Mouse (Mus musculus): ENCODE measurements around the gene Rabgap1l. TPM values are rescaled to one million over a fixed set of nuclear protein-coding genes. Genes with fewer than 3 reads are reported as not detected.

Rabgap1l gene
- polyA plus RNA-seq (2015; fragmentation: Nextera tagmentation; extraction: Ambion mirVana) = 39.3 and 41.8 TPM in 2 replicates

GRCm38 (mm10) chr1:160792686-160793355, at the start of gene Rabgap1l:
TSS of gene Rabgap1l (minus strand) at chr1:160793211.
- WGBS = under 1% methylated on average over 42 of the region's 67 CpGs
- ATAC-seq = peak; percentile 97
- peak within 1 kb of the TSS; percentile 85 for H3K9ac ChIP-seq (ENCODE audit: low read depth, low read length)
- H3K4me3 ChIP-seq (ENCODE audit: low read depth, low read length) = peak within 1 kb of the TSS; percentile 56
- peak within 1 kb of the TSS; percentile 23; the same call in 1 of the 2 replicates for H3K27ac ChIP-seq (ENCODE audit: low read length)
- H3K4me2 ChIP-seq (ENCODE audit: low read length) = peak within 1 kb of the TSS; percentile 94
- H3K27me3 ChIP-seq (ENCODE audit: control insufficient read depth, insufficient read depth, low read depth, low read length) = no peaks in the 10 kb centered on the region
- peaks cover 10% of the 10 kb centered on the region for H3K4me1 ChIP-seq (ENCODE audit: control insufficient read depth, insufficient read depth, low read length)
- no peaks in the 10 kb centered on the region for H3K9me3 ChIP-seq (replicated peaks; ENCODE audit: control insufficient read depth, low read length, poor library complexity, severe bottlenecking)
- no peaks in the 10 kb centered on the region for H3K36me3 ChIP-seq (ENCODE audit: control insufficient read depth, insufficient read depth, low read length)

- Histone ChIP-seq H3K4me1 (ENCODE audit: control insufficient read depth, insufficient read depth, low read length) (no peaks in the 10 kb centered on the region), H3K9me3 (replicated peaks; ENCODE audit: control insufficient read depth, low read length, poor library complexity, severe bottlenecking) (no peaks in the 10 kb centered on the region), H3K27me3 (ENCODE audit: control insufficient read depth, insufficient read depth, low read depth, low read length) (no peaks in the 10 kb centered on the region), H3K4me3 (ENCODE audit: low read depth, low read length) (no peak overlapping the region), H3K27ac (ENCODE audit: low read length) (no peak overlapping the region), H3K36me3 (ENCODE audit: control insufficient read depth, insufficient read depth, low read length) (no peaks in the 10 kb centered on the region), H3K9ac (ENCODE audit: low read depth, low read length) (no peak overlapping the region), H3K4me2 (ENCODE audit: low read length) (no peak overlapping the region)
- WGBS = 88% methylated on average over 10 of the region's 10 CpGs
- ATAC-seq = no peak
Observed at GRCm38 (mm10) chr1:160842567-160842966, 49.6 kb upstream of the Rabgap1l start.

- no peaks in the 10 kb centered on the region for H3K4me1 ChIP-seq (ENCODE audit: control insufficient read depth, insufficient read depth, low read length)
- no peak overlapping the region for H3K27ac ChIP-seq (ENCODE audit: low read length)
- H3K9me3 ChIP-seq (replicated peaks; ENCODE audit: control insufficient read depth, low read length, poor library complexity, severe bottlenecking) = no peaks in the 10 kb centered on the region
- WGBS = 79% methylated on average over 5 of the region's 5 CpGs
- no peaks in the 10 kb centered on the region for H3K36me3 ChIP-seq (ENCODE audit: control insufficient read depth, insufficient read depth, low read length)
- H3K27me3 ChIP-seq (ENCODE audit: control insufficient read depth, insufficient read depth, low read depth, low read length) = no peaks in the 10 kb centered on the region
- no peak overlapping the region for H3K9ac ChIP-seq (ENCODE audit: low read depth, low read length)
- no peak for ATAC-seq
- no peak overlapping the region for H3K4me2 ChIP-seq (ENCODE audit: low read length)
- no peak overlapping the region for H3K4me3 ChIP-seq (ENCODE audit: low read depth, low read length)
Observed at GRCm38 (mm10) chr1:160840618-160841017, 47.6 kb upstream of the Rabgap1l start.

DNA sequence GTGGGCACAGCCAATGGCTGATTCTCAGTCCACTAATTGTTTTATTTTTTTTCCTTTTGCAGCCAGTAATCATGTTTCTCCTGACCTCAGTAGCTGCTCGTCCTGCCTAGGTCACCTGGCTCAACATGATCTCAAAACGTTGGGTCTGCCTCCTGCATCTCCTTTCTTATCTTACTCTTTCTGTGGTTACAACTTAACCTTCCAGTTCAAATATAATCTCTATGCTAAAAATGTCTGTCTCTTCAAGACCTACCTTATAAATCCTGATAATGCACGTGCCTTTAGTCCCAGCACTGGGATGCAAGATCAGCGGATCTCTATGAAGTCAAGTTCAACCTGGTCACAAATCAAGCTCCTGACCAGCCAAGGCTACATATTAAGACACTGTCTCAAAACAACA, 46.1 kb upstream of the Rabgap1l start:
- no peak for ATAC-seq
- H3K36me3 ChIP-seq (ENCODE audit: control insufficient read depth, insufficient read depth, low read length) = no peaks in the 10 kb centered on the region
- H3K9ac ChIP-seq (ENCODE audit: low read depth, low read length) = no peak overlapping the region
- no peak overlapping the region for H3K27ac ChIP-seq (ENCODE audit: low read length)
- H3K4me2 ChIP-seq (ENCODE audit: low read length) = no peak overlapping the region
- H3K27me3 ChIP-seq (ENCODE audit: control insufficient read depth, insufficient read depth, low read depth, low read length) = no peaks in the 10 kb centered on the region
- no peaks in the 10 kb centered on the region for H3K9me3 ChIP-seq (replicated peaks; ENCODE audit: control insufficient read depth, low read length, poor library complexity, severe bottlenecking)
- H3K4me3 ChIP-seq (ENCODE audit: low read depth, low read length) = no peak overlapping the region
- H3K4me1 ChIP-seq (ENCODE audit: control insufficient read depth, insufficient read depth, low read length) = no peaks in the 10 kb centered on the region
- WGBS = 87% methylated on average over 4 of the region's 4 CpGs

DNA sequence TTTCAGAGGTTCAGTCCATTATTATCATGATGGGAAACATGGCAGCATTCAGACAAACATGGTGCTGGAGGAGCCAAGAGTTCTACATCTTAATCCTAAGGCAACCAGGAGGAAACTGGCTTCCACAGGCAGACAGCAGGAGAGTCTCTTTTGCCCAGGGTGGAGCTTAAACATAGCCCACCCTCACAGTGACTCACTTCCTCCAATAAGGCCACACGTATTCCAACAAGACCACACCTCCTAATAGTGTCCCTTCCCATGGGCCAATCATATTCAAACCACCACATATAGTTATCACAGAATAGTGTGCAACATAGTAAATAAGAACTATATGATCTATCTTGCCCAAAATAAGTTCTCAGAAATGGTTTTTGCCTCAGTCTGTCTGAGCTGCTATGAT, 41.4 kb upstream of the Rabgap1l start:
- Histone ChIP-seq H3K27ac (ENCODE audit: low read length) (no peak overlapping the region), H3K27me3 (ENCODE audit: control insufficient read depth, insufficient read depth, low read depth, low read length) (no peaks in the 10 kb centered on the region), H3K9me3 (replicated peaks; ENCODE audit: control insufficient read depth, low read length, poor library complexity, severe bottlenecking) (no peaks in the 10 kb centered on the region), H3K9ac (ENCODE audit: low read depth, low read length) (no peak overlapping the region), H3K4me3 (ENCODE audit: low read depth, low read length) (no peak overlapping the region), H3K4me2 (ENCODE audit: low read length) (no peak overlapping the region), H3K4me1 (ENCODE audit: control insufficient read depth, insufficient read depth, low read length) (no peaks in the 10 kb centered on the region), H3K36me3 (ENCODE audit: control insufficient read depth, insufficient read depth, low read length) (no peaks in the 10 kb centered on the region)
- no peak for ATAC-seq
- WGBS = 78% methylated on average over 1 of the region's 1 CpGs

DNA sequence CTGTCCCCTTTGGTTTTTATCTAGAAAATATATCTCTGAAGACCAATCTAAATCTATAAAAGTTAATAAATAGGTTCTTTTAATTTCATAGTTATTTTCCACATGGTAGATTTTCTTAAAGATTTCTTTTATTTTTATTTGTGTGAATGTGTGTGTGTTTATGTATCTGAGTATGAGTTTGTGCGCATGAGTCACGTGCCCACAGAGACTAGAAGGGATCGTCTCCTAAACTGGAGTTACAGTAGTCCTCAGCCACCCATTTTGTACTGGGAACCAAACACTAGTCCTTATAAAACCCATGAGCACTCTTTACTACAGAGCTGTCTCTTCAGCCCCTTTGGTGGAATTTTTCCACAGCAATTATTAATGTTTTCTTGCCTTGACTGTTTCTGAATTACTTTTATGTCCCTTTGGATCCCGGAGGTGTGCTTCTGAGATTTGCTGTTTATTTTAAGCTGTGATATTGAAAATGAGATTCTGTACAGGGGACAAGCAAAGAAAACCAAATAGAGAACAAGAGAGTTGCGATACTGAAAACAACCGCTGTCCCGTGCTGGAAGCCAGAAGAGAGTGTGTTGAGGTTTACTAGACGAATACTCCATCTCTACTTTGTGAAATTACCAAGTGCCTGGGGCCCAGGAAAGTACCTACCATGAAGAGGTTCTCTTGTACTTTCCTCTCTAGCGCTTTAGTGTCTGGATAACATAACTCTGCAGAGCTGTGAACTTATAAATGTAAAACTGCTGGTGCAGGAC, 39.4 kb upstream of the Rabgap1l start:
- H3K4me1 ChIP-seq (ENCODE audit: control insufficient read depth, insufficient read depth, low read length) = no peaks in the 10 kb centered on the region
- WGBS = 92% methylated on average over 9 of the region's 9 CpGs
- no peak overlapping the region for H3K27ac ChIP-seq (ENCODE audit: low read length)
- H3K36me3 ChIP-seq (ENCODE audit: control insufficient read depth, insufficient read depth, low read length) = no peaks in the 10 kb centered on the region
- no peak for ATAC-seq
- no peaks in the 10 kb centered on the region for H3K9me3 ChIP-seq (replicated peaks; ENCODE audit: control insufficient read depth, low read length, poor library complexity, severe bottlenecking)
- H3K27me3 ChIP-seq (ENCODE audit: control insufficient read depth, insufficient read depth, low read depth, low read length) = no peaks in the 10 kb centered on the region
- H3K4me2 ChIP-seq (ENCODE audit: low read length) = no peak overlapping the region
- no peak overlapping the region for H3K9ac ChIP-seq (ENCODE audit: low read depth, low read length)
- no peak overlapping the region for H3K4me3 ChIP-seq (ENCODE audit: low read depth, low read length)

DNA sequence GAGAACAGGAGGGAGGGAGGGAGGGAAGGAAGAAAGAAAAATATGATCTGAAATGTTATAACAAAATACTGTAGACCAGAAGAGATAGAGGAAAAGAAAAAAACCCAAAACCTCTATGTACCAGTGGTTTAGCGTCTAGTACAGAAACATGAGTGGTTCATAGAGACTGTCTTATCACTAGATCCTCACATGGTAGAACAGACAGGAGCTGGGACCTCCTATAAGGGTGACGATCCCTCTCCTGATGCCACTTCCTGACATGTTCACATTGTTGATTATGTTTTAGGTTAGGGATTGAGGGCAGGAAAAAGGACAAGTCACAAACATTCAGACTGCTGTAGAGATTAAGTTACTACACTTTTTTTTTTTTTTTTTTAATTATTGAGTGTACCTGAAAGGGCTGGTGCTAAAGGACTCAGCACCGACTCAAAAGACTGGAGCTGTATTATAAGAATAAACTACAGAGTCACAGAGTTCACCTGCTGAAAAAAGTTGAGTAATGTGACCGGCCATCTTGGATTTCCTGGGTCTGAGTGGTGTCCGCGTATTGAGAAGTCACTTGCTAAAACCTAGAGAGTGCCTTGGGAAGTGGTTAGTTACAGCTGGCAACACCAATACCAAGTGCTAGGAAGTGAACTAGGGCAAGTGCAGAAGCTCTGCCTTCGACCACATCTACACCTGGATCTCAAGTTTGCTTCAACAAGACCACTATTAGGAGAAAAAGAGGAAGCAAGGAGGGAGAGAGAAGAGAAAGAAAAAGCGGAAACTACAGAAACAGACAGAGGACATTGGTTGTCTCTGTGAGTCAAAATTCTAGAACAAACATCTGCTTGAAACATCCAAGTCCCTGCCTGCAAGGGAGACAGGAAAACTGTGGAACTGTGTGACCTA, 37.8 kb upstream of the Rabgap1l start:
- Histone ChIP-seq H3K27ac (ENCODE audit: low read length) (no peak overlapping the region), H3K4me2 (ENCODE audit: low read length) (no peak overlapping the region), H3K4me1 (ENCODE audit: control insufficient read depth, insufficient read depth, low read length) (no peaks in the 10 kb centered on the region), H3K9me3 (replicated peaks; ENCODE audit: control insufficient read depth, low read length, poor library complexity, severe bottlenecking) (no peaks in the 10 kb centered on the region), H3K9ac (ENCODE audit: low read depth, low read length) (no peak overlapping the region), H3K4me3 (ENCODE audit: low read depth, low read length) (no peak overlapping the region), H3K36me3 (ENCODE audit: control insufficient read depth, insufficient read depth, low read length) (no peaks in the 10 kb centered on the region), H3K27me3 (ENCODE audit: control insufficient read depth, insufficient read depth, low read depth, low read length) (no peaks in the 10 kb centered on the region)
- WGBS = 92% methylated on average over 8 of the region's 8 CpGs
- ATAC-seq = no peak

- Histone ChIP-seq H3K9me3 (replicated peaks; ENCODE audit: control insufficient read depth, low read length, poor library complexity, severe bottlenecking) (no peaks in the 10 kb centered on the region), H3K9ac (ENCODE audit: low read depth, low read length) (no peak overlapping the region), H3K4me1 (ENCODE audit: control insufficient read depth, insufficient read depth, low read length) (no peaks in the 10 kb centered on the region), H3K36me3 (ENCODE audit: control insufficient read depth, insufficient read depth, low read length) (no peaks in the 10 kb centered on the region), H3K4me2 (ENCODE audit: low read length) (no peak overlapping the region), H3K27me3 (ENCODE audit: control insufficient read depth, insufficient read depth, low read depth, low read length) (no peaks in the 10 kb centered on the region), H3K4me3 (ENCODE audit: low read depth, low read length) (no peak overlapping the region), H3K27ac (ENCODE audit: low read length) (no peak overlapping the region)
- WGBS = 84% methylated on average over 3 of the region's 3 CpGs
- ATAC-seq = no peak
Observed at GRCm38 (mm10) chr1:160825441-160825856, 32.4 kb upstream of the Rabgap1l start.

Data from midbrain, embryonic 16.5 days (tissue).